Mouse (Mus musculus) G1E (cell line): ENCODE data around the gene Msl1. TPM values are rescaled to one million over a fixed set of nuclear protein-coding genes. Genes with fewer than 3 reads are reported as not detected.

Experiments used
- ATAC-seq: 2 replicates; pipeline ENCODE4 v1.8.0; 2016; ENCODE audit warnings: mild to moderate bottlenecking; ENCODE audit not compliant: insufficient number of reproducible peaks, poor library complexity, low FRiP score, severe bottlenecking; ENCODE audit errors: extremely low read depth
- DNase-seq: peaks from one replicate; pipeline ENCODE4 v3.0.0; 2012; ENCODE audit warnings: low spot score
- H3K27me3 ChIP-seq: 2 replicates; pipeline ENCODE4 v1.6.1; 2012; ENCODE audit warnings: mild to moderate bottlenecking, low read length, inconsistent platforms; ENCODE audit not compliant: insufficient read depth
- H3K36me3 ChIP-seq: replicated peaks from 2 replicates; pipeline ENCODE3; 2012; ENCODE audit warnings: mild to moderate bottlenecking, inconsistent platforms
- H3K4me1 ChIP-seq: 2 replicates; pipeline ENCODE4 v1.6.1; 2012; ENCODE audit warnings: low read depth, low read length, inconsistent platforms, mixed read lengths; ENCODE audit not compliant: insufficient read depth
- H3K4me3 ChIP-seq: 2 replicates; pipeline ENCODE4 v1.5.1; 2012; ENCODE audit warnings: low read depth, mild to moderate bottlenecking, inconsistent platforms, low read length, moderate library complexity, mixed read lengths
- H3K9me3 ChIP-seq: replicated peaks from 2 replicates; pipeline ENCODE4 v1.6.1; 2012; ENCODE audit warnings: inconsistent platforms
- CTCF ChIP-seq: IDR thresholded peaks from 2 replicates; pipeline ENCODE4 v1.5.1; 2012; ENCODE audit warnings: low read depth, low read length, inconsistent platforms, mixed read lengths
- GATA1 ChIP-seq: IDR thresholded peaks from 2 replicates; pipeline ENCODE4 v1.6.1; 2012; ENCODE audit warnings: borderline replicate concordance, low read length, inconsistent platforms, mixed read lengths
- GATA2 ChIP-seq: IDR thresholded peaks from 2 replicates; pipeline ENCODE4 v1.6.1; 2012; ENCODE audit warnings: low read depth, low read length, inconsistent platforms, borderline replicate concordance
- POLR2AphosphoS5 ChIP-seq: IDR thresholded peaks from 2 replicates; pipeline ENCODE4 v1.6.1; 2012; ENCODE audit warnings: low read depth, low read length, inconsistent platforms; ENCODE audit not compliant: insufficient replicate concordance
- TAL1 ChIP-seq: conservative IDR thresholded peaks from 2 replicates; pipeline ENCODE4 v1.6.1; 2012; ENCODE audit warnings: low read depth, low read length, inconsistent platforms, mixed read lengths
- polyA plus RNA-seq: library from polyadenylated mRNA; stranded (reverse); fragments of >175 nt; gene quantifications from 2 replicates; pipeline ENCODE4 v1.2.3, GENCODE M21; 2012
- total RNA-seq, 2 experiments: library from RNA; stranded (forward) in 1 of 2; stranded (reverse) in 1 of 2; fragments of 200-1000 nt in 1 of 2; fragments of >200 nt in 1 of 2; fragmentation: Nextera tagmentation in 1 of 2; gene quantifications; 2 replicates each; pipeline ENCODE4 v1.2.3; 2014 to 2017

The Msl1 gene
- total and polyA plus RNA-seq, 3 experiments: 36.5 to 45.6 (median 38.0) TPM

GRCm38 (mm10) chr11:98784139-98784538 lies 11.2 kb upstream of the Msl1 start:
- no peak overlapping the region for H3K4me3 ChIP-seq
- ATAC-seq (no peak), DNase-seq (no peak)
- no peaks in the 10 kb centered on the region for H3K9me3 ChIP-seq
- H3K27me3 ChIP-seq: no peaks in the 10 kb centered on the region
- no peaks in the 10 kb centered on the region for H3K36me3 ChIP-seq
- H3K4me1 ChIP-seq: peaks cover 71% of the 10 kb centered on the region
- TF ChIP-seq GATA2 (no peak), TAL1 (no peak), GATA1 (no peak), POLR2AphosphoS5 (no peak), CTCF (no peak)

DNA sequence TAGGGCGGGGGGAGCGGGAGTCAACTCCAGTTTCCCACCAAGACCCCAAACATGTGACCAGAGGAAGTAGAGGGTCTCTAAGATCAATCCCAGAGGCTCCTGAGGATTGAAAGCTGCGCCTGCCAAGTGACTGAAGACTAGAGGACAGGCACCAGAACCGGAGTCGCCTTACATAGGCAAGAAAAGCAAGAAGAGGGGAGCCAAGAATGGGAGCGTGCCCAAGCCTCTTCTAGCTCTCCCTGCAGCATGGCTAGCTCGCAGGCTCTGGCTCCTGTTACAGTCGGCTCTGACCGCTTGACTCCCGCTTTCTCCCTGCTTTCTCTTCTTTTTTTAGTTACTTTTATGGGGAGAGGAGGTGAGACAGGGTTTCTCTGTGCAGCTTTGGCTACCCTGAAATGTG lies 10.1 kb upstream of the Msl1 start:
- TF ChIP-seq GATA2: no peak
- no peak for TF ChIP-seq TAL1
- no peak for TF ChIP-seq GATA1
- TF ChIP-seq CTCF: no peak
- TF ChIP-seq POLR2AphosphoS5: no peak
- Histone ChIP-seq H3K4me1 (peaks cover 79% of the 10 kb centered on the region), H3K4me3 (no peak overlapping the region), H3K36me3 (no peaks in the 10 kb centered on the region), H3K27me3 (no peaks in the 10 kb centered on the region), H3K9me3 (no peaks in the 10 kb centered on the region)
- ATAC-seq (no peak), DNase-seq (no peak)

DNA sequence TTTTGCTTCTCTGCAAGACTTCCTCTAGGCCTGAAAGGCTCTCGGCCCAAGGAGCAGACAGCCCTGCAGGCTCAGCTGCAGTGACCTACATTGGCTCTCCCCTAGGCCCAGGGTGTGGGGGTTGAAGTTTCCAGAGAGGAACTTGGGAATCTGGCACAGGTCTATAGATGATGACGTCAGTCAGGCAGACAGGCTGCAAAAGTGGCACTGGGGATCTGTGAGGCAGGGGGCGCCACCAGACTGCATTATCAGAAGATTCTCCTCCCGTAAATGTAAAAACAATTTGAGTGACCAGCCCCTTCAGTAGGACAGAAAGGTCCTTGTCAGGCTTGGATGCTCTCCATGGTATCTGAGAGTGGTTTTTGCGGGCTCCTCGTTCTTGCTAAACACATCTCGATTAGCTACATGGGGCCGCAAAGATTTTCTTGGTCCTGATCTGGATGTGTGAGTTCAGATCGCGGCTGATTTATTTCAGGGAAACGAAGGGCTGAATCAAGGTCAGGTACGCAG lies 9.5 kb upstream of the Msl1 start:
- DNase-seq (no peak), ATAC-seq (no peak)
- Histone ChIP-seq H3K4me3 (no peak overlapping the region), H3K36me3 (no peaks in the 10 kb centered on the region), H3K4me1 (peaks cover 82% of the 10 kb centered on the region), H3K9me3 (no peaks in the 10 kb centered on the region), H3K27me3 (no peaks in the 10 kb centered on the region)
- no peak for TF ChIP-seq POLR2AphosphoS5
- no peak for TF ChIP-seq TAL1
- TF ChIP-seq GATA1: no peak
- no peak for TF ChIP-seq CTCF
- TF ChIP-seq GATA2: no peak

DNA sequence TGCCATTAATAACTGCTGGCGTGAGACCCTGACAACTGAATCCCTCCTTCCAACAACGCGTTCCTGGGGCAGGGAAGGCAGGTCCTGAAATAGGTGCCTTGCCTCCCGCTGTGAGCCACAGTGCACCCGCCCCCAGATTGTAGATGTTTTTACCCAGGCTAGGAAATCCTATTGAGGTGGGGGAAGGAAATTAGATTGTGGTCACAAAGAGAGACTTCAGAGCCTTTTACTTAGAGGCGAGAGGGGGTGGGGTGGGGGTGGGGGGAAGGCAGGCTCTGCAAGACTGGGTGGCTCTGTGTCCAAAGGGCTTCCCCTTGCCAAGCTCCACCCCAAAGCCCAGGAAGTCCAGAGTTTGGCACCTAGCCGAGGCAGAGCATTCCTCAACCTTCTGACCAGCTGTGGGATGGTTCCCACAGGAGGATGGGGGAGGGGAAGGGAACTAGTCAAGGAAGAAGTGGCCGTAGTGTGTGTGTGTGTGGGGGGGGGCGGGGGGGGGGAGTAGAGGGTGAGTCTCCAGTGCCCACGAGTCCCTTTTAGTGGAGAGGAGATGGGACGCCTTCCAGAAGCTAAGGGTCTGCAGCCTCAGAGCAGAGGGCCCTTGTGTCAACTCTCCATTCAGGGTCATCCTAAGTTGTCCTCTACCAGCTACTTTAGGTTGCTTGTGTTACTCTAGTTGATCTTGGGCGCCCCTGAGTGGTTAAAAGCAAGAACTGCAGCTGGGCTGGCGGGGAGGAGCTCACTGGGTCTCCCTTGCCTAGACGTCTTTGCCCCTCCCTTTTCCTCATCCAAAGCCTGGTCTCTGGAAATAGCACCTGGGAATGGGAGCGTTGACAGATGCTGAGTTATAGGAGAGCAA lies 8.7 kb upstream of the Msl1 start:
- no peaks in the 10 kb centered on the region for H3K36me3 ChIP-seq
- ATAC-seq: no peak
- H3K4me1 ChIP-seq: peaks cover 87% of the 10 kb centered on the region
- H3K27me3 ChIP-seq: no peaks in the 10 kb centered on the region
- no peak for DNase-seq
- peak overlapping the region; percentile 49; the same call in 1 of the 2 replicates for H3K4me3 ChIP-seq
- no peaks in the 10 kb centered on the region for H3K9me3 ChIP-seq
- TF ChIP-seq TAL1 (no peak), GATA1 (no peak), GATA2 (no peak), CTCF (peak; percentile 93), POLR2AphosphoS5 (no peak)

DNA sequence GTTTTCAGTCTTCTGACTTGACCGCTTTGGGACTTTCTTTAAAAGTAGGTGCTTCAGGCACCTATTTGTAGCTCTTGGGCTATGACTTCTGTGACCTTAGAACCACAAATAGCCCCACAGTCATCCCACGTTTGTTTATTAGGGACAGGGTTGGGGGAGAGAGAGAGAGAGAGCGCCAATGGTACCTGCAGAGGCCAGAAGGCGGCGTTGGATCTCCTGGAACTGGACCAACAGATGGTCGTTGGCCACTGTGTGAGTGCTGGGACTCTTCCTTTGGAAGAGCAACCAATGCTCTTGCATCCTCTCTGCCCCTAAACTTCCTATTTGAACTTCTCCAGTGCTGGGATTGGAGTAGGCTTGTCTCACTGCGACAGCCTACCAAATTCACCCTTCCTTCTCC lies 8.1 kb upstream of the Msl1 start:
- peaks cover 86% of the 10 kb centered on the region for H3K4me1 ChIP-seq
- no peak overlapping the region for H3K4me3 ChIP-seq
- no peaks in the 10 kb centered on the region for H3K9me3 ChIP-seq
- no peaks in the 10 kb centered on the region for H3K27me3 ChIP-seq
- no peak for ATAC-seq
- DNase-seq: no peak
- peaks cover 2% of the 10 kb centered on the region for H3K36me3 ChIP-seq
- TF ChIP-seq GATA2: no peak
- no peak for TF ChIP-seq GATA1

DNA sequence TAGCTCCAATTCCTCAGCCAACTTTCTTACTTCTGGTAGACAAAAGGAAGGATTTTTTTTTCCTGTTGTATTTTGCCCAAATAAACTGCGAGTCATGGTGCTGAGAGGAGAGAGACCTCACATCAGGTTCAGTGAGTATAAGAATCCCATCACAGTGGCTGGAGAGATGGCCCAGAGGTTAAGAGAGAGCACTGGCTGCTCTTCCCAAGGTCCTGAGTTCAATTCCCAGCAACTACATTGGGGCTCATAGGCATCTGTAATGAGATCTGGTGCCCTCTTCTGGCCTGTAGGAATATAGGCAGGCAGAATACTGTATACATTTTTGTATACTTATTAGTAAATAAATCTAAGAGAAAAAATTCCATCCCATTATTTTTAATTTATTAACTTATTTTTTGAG lies 7.6 kb upstream of the Msl1 start:
- TF ChIP-seq GATA2 (no peak), TAL1 (no peak), CTCF (no peak), POLR2AphosphoS5 (no peak), GATA1 (no peak)
- Histone ChIP-seq H3K4me3 (no peak overlapping the region), H3K9me3 (no peaks in the 10 kb centered on the region), H3K4me1 (peaks cover 86% of the 10 kb centered on the region), H3K36me3 (peaks cover 6% of the 10 kb centered on the region), H3K27me3 (no peaks in the 10 kb centered on the region)
- ATAC-seq (no peak), DNase-seq (no peak)

GRCm38 (mm10) chr11:98788139-98788538 lies 7.2 kb upstream of the Msl1 start:
- Histone ChIP-seq H3K9me3 (no peaks in the 10 kb centered on the region), H3K4me1 (peaks cover 84% of the 10 kb centered on the region), H3K36me3 (peaks cover 9% of the 10 kb centered on the region), H3K27me3 (no peaks in the 10 kb centered on the region), H3K4me3 (no peak overlapping the region)
- DNase-seq (no peak), ATAC-seq (no peak)
- TF ChIP-seq CTCF (no peak), POLR2AphosphoS5 (no peak), GATA1 (no peak), GATA2 (no peak), TAL1 (no peak)
